Mouse (Mus musculus) MN1 (cell line): ENCODE measurements at regions not wholly inside any gene's neighbourhood (a gene's known extent, or its start where the extent isn't known, plus 50 kb on each side); places are given as distances from the start of the nearest gene placed in this dataset.
"Not testable (repeated sequence)": the region's sequence is repeated elsewhere in the genome, so short reads cannot be mapped to it uniquely, and the experiment has no call there.

Source experiments
- DNase-seq: peaks from one replicate; pipeline ENCODE4 v3.0.0-alpha.2; 2016; ENCODE audit warnings: low spot score

DNA sequence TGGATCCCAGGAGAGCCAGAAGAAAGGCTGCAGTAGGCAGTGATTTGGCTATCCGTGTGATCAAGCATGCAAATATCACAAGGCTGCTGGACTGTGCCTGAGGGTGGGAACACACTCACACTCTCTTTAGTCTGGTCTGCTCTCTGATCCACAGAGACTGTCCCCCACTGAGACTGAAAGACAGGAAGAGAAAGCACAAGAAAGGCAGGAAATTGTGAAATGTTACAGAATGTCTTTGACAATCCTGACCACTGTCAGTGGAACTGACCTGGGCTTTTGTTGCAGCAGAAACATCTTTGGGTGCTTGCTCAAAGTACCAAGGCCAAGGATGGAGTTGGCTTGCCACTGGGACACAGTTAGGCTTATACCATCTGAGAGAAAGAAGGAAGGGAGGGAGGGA lies 52.3 kb upstream of the Gpd2 start:
- DNase-seq = no peak

DNA sequence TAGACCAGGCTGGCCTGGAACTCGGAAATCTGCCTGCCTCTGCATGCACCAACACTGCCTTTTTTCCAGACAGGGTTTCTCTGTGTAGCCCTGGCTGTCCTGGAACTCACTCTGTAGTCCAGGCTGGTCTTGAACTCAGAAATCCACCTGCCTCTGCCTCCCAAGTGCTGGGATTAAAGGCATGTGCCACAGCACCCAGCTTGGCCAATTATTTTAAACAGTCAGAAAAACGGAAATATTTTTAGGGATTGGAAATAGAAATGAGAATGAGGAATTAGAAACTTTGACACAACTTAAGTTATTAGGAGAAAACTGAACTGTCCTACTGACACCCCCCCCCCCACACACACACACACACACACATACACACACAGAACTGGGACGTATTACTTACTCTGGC lies 54.3 kb upstream of the Gpd2 start:
- not testable (repeated sequence) for DNase-seq

DNA sequence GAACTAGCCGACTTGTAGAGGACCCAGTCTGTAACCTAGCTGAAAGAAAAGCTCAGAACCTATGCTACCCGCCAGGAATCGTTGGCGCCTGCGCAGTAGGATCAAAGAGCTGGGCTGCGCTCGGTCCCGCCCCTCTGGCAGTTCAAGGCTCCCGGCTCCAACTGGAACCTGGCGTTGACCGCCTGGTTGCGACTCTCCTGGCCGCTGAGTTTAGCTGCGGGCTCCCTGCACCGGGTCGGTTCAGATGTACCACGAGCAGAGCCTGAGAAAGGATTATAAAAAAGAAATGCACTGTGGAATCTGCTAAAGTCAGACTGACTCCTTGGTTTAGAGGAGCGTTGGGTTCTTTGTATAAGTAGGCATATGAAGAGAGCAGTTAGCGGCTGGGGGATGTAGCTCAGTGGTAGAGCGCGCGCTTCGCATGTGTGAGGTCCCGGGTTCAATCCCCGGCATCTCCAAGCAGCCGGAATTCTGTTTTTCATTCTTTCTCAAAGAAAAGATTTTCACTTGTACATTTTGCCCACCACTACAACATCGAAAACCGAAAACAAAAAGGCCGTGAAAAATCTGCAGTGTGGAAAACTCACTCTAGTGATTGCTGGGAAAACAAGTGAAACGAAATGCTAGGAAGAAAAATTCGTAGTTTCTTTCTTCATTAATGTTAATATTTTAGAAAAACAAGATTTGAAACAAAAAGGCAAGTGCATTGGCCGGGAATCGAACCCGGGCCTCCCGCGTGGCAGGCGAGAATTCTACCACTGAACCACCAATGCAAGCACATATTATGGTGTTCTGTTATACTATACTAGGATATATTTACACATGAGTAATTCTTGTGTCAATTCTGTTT lies 55.5 kb upstream of the Gpd2 start:
- DNase-seq = peak; percentile 92

DNA sequence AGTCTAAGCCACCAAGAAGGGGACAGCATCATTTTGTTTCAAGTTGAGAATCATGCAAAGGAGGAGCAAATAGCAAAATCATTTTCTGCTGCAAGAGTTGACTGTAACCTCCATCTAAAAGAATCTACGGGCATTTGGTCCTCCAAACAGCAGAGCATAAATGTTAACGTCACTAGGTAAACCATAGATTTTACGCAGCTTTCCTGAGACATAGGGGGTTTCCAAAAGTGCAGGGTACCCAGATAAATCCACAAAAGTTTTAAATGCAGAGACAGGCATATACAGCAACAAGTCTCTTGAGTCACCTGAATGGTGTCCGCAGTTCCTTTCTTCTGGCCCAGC lies 56.1 kb upstream of the Gpd2 start:
- DNase-seq = no peak

DNA sequence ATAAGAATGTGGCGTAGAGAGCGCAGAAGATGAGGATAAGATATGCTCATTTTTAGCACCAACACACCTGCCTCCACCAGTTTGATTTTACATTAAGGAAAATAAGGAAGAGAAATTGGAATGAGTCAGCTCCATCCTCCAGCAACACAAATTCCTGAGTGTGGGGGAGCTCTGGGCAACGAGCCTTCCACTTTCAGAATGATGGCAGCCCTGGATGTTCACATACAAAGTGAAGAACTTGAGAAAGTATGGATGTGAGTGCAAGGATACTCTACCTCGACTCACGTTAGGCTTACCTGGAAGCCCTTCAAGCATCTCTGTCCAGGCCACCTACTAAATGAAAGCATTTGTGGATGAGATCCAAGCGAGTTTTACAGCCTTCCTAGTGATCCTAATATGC lies 54.3 kb upstream of the Nr4a2 start:
- no peak for DNase-seq

DNA sequence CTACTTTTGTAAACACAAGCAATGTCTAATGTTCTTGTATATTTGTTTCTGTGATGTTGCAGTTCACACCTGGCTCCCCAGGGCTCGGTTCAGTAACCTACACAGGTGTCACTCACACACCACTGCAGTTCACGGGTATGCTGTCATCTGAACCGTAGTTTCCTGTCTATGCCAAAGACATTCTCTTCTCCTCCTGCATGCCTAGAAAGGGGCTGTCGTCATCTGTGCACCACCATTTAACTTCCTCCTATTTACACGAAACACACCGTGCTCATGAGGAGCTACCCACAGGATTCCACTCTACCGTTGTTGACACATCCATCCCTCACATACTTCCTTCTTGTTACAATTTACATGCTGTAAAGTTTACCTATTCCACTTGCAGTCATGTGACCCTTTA lies 52.7 kb upstream of the Nr4a2 start:
- DNase-seq = no peak

DNA sequence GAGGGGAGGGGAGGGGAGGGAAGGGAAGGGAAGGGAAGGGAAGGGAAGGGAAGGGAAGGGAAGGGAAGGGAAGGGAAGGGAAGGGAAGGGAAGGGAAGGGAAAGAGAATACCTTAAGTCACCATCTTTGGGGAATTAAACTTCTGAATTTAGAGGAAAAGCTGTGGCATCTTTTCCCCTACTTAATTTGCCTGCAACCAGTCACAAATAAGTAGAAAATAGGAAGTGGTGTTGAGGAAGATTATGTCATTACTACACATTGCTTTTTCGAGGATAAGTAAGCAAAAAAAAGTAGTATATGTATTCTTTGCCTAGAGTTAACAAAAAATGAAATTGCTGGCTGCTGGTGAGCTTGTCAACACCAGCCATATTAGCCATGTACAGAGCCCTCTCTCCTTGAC lies 51.4 kb upstream of the Nr4a2 start:
- DNase-seq = no peak
